In the genomic region with DNA sequence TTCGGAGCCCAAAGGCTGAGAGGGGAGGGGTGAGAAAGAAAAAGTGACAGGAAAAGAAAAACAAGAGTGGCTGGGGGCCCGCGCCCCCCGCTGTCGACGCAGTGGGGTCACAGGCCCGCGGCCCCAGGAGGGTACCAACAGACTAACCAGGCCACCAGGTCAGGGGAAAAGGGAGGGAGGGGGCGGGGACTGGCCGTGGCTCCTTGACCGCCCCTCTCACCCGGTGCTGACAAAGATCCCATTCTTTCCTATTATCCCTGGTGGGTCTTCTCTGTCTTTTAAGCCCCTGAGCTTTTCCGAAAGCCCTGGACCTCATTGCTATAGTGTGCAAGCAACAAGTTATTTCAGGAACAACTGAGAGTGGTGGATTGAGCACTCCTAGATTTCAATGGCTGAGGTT, we compare ENCODE assay signal across 9 mouse cellular contexts. TPM values are rescaled to one million over a fixed set of nuclear protein-coding genes. Genes with fewer than 3 reads are reported as not detected.
A peak's percentile ranks its signal among the peaks of the same experiment; 100 is the strongest.
DNase-seq lines count a peak whose midpoint lies in the region; ATAC-seq and TF ChIP-seq lines count a peak whose summit lies in the region.
"Had no signal": no experiment of that assay in that cellular context is flagged by ENCODE, and none has a peak within 500 bp of the region (broad histone marks: within the 10 kb centered on the region; RNA-seq: fewer than 3 reads in every experiment).

No protein-coding gene starts in this region.

- no peaks in the 10 kb centered on the region for H3K9me3 ChIP-seq in heart, postnatal 0 days (replicated peaks; ENCODE audit: control insufficient read depth, low read length)
- H3K9me3 ChIP-seq in hindbrain, embryonic 13.5 days: no peaks in the 10 kb centered on the region
- H3K9me3 ChIP-seq in midbrain, embryonic 12.5 days: no peaks in the 10 kb centered on the region

- H3K9ac ChIP-seq in heart, postnatal 0 days (replicated peaks; ENCODE audit: low read depth, low read length): no peak overlapping the region
- H3K9ac ChIP-seq in hindbrain, embryonic 13.5 days: no peak overlapping the region
- peak overlapping the region; percentile 31; the same call in 1 of the 2 replicates for H3K9ac ChIP-seq in midbrain, embryonic 12.5 days (replicated peaks)

- H3K27me3 ChIP-seq in heart, postnatal 0 days (ENCODE audit: control insufficient read depth, insufficient read depth, low read length): peaks cover 17% of the 10 kb centered on the region
- peaks cover 33% of the 10 kb centered on the region for H3K27me3 ChIP-seq in hindbrain, embryonic 13.5 days
- H3K27me3 ChIP-seq in midbrain, embryonic 12.5 days: peaks cover 22% of the 10 kb centered on the region

- peak overlapping the region; percentile 67 for H3K4me2 ChIP-seq in heart, postnatal 0 days (ENCODE audit: low read depth, low read length)
- peak overlapping the region; percentile 63 for H3K4me2 ChIP-seq in hindbrain, embryonic 13.5 days
- peak overlapping the region; percentile 63 for H3K4me2 ChIP-seq in midbrain, embryonic 12.5 days (replicated peaks)

- no peaks in the 10 kb centered on the region for H3K4me1 ChIP-seq in heart, postnatal 0 days (ENCODE audit: control insufficient read depth, insufficient read depth)
- H3K4me1 ChIP-seq in bone marrow macrophage, adult 2 months (ENCODE audit: control insufficient read depth, insufficient read depth, low read length): no peaks in the 10 kb centered on the region
- no peaks in the 10 kb centered on the region for H3K4me1 ChIP-seq in hindbrain, embryonic 13.5 days (replicated peaks)
- H3K4me1 ChIP-seq in midbrain, embryonic 12.5 days: no peaks in the 10 kb centered on the region

- no peaks in the 10 kb centered on the region for H3K36me3 ChIP-seq in heart, postnatal 0 days (replicated peaks; ENCODE audit: control insufficient read depth, insufficient read depth, low read length)
- H3K36me3 ChIP-seq in hindbrain, embryonic 13.5 days: no peaks in the 10 kb centered on the region
- H3K36me3 ChIP-seq in midbrain, embryonic 12.5 days: no peaks in the 10 kb centered on the region

- no peak for TF ChIP-seq CTCF in heart, postnatal 0 days (IDR thresholded peaks at IDR 0.05; ENCODE audit: low read depth)
- TF ChIP-seq CTCF in bone marrow macrophage, adult 2 months (IDR thresholded peaks at IDR 0.05; ENCODE audit: low read depth, low read length): no peak

- no peak for TF ChIP-seq POLR2A in bone marrow macrophage, adult 2 months (IDR thresholded peaks at IDR 0.05; ENCODE audit: borderline replicate concordance, low read depth, low read length)

- intact Hi-C loops in heart, postnatal 10 days (cut with DNase I): no loop called here

- WGBS in heart, postnatal 0 days: 18% methylated on average over 12 of the region's 13 CpGs
- 24% methylated on average over 12 of the region's 13 CpGs for WGBS in hindbrain, embryonic 13.5 days
- 28% methylated on average over 13 of the region's 13 CpGs for WGBS in midbrain, embryonic 12.5 days

- no peak for ATAC-seq in heart, postnatal 0 days (ENCODE audit: insufficient read depth, low read depth)
- peak; percentile 59; the same call in 1 of the 2 replicates for ATAC-seq in hindbrain, embryonic 13.5 days (ENCODE audit: low FRiP score)
- ATAC-seq in midbrain, embryonic 12.5 days (ENCODE audit: low FRiP score, low read depth): peak; percentile 81

- TF ChIP-seq EP300 in heart, postnatal 0 days (IDR thresholded peaks at IDR 0.05; ENCODE audit: low read depth): no peak

- no peak for DNase-seq in heart, postnatal 0 days (ENCODE audit: low spot score)
- no peak for DNase-seq in heart, postnatal 10 days
- no peak for DNase-seq in frontal cortex, postnatal 25 days (ENCODE audit: low spot score in 2 of 2)
- DNase-seq in layer of hippocampus, adult 9-11 months: no peak
- DNase-seq in ovary, adult 18-20 months (ENCODE audit: low spot score): no peak
- DNase-seq: cerebellum, adult 2 months had no signal

- H3K27ac ChIP-seq in heart, postnatal 0 days (ENCODE audit: low read depth): no peak overlapping the region
- H3K27ac ChIP-seq in bone marrow macrophage, adult 2 months (ENCODE audit: insufficient read depth, low read depth, low read length): no peak overlapping the region
- no peak overlapping the region for H3K27ac ChIP-seq in hindbrain, embryonic 13.5 days
- H3K27ac ChIP-seq in midbrain, embryonic 12.5 days (replicated peaks): no peak overlapping the region

- peak overlapping the region; percentile 46 for H3K4me3 ChIP-seq in heart, postnatal 0 days (ENCODE audit: low read depth, low read length)
- H3K4me3 ChIP-seq in bone marrow macrophage, adult 2 months (ENCODE audit: insufficient read depth, low read length): peak overlapping the region; percentile 47; the same call in 1 of the 2 replicates
- H3K4me3 ChIP-seq in hindbrain, embryonic 13.5 days: peak overlapping the region; percentile 38
- peak overlapping the region; percentile 45 for H3K4me3 ChIP-seq in midbrain, embryonic 12.5 days

RNA-seq across cellular contexts. Expression of a gene that starts 0.5 kb away (rescaled TPM):
- not detected in 2 replicates for total RNA-seq in heart, postnatal 0 days (2014; rRNA removed; ENCODE audit: low replicate concordance)
- 0.07 and 0.11 TPM in 2 replicates for polyA plus RNA-seq in heart, postnatal 0 days (2015; fragmentation: Nextera tagmentation; extraction: Ambion mirVana)
- under 1 TPM in 1 of 2 experiments, not detected in 1; 0.20 TPM for total RNA-seq in heart, postnatal 10 days (2021)
- not detected in 2 replicates for polyA plus RNA-seq in bone marrow macrophage, adult 2 months (2012; ENCODE audit: insufficient read depth, insufficient read length, missing spikeins)
- polyA plus RNA-seq in hindbrain, embryonic 13.5 days (2015; fragmentation: Nextera tagmentation; extraction: Ambion mirVana): 0.75 and 0.84 TPM in 2 replicates
- polyA plus RNA-seq in midbrain, embryonic 12.5 days (2016; fragmentation: Nextera tagmentation; extraction: Ambion mirVana): 16.0 and 17.6 TPM in 2 replicates
- polyA plus RNA-seq: cerebellum, adult 2 months had no signal
